Mouse (Mus musculus) liver, adult 2 months (tissue): ENCODE measurements around the gene Crtac1. TPM values are rescaled to one million over a fixed set of nuclear protein-coding genes. Genes with fewer than 3 reads are reported as not detected.

Source experiments
- DNase-seq: peaks from one replicate; pipeline ENCODE4 v3.0.0-alpha.2; 2011; ENCODE audit warnings: low read depth, low spot score; ENCODE audit errors: extremely low read depth
- H3K27ac ChIP-seq: fragments of 200-500 bp; replicated peaks from 2 replicates; pipeline ENCODE4 v1.5.1; 2012; ENCODE audit warnings: low read depth, mild to moderate bottlenecking, control low read depth, inconsistent platforms, low read length; ENCODE audit not compliant: insufficient read depth
- H3K27me3 ChIP-seq: fragments of 200-500 bp; 2 replicates; pipeline ENCODE4 v1.6.1; 2012; ENCODE audit warnings: mild to moderate bottlenecking, moderate library complexity, low read length, inconsistent platforms; ENCODE audit not compliant: control insufficient read depth, insufficient read depth
- H3K36me3 ChIP-seq: fragments of 200-500 bp; 2 replicates; pipeline ENCODE4 v1.6.1; 2012; ENCODE audit warnings: low read length, inconsistent platforms; ENCODE audit not compliant: control insufficient read depth, insufficient read depth
- H3K4me1 ChIP-seq: fragments of 200-500 bp; 2 replicates; pipeline ENCODE4 v1.6.1; 2011; ENCODE audit warnings: low read length; ENCODE audit not compliant: control insufficient read depth, insufficient read depth
- H3K4me3 ChIP-seq: fragments of 200-500 bp; 2 replicates; pipeline ENCODE4 v1.5.1; 2011; ENCODE audit warnings: low read depth, mild to moderate bottlenecking, control low read depth, low read length, moderate library complexity; ENCODE audit not compliant: insufficient read depth
- H3K79me2 ChIP-seq: fragments of 200-500 bp; 2 replicates; pipeline ENCODE4 v1.6.1; 2012; ENCODE audit warnings: inconsistent platforms, mild to moderate bottlenecking, low read length, moderate library complexity; ENCODE audit not compliant: control insufficient read depth, insufficient read depth
- H3K9ac ChIP-seq: fragments of 200-500 bp; 2 replicates; pipeline ENCODE4 v1.6.1; 2012; ENCODE audit warnings: low read depth, mild to moderate bottlenecking, control low read depth, inconsistent platforms, low read length
- CTCF ChIP-seq: fragments of 200-500 bp; IDR thresholded peaks from 2 replicates; pipeline ENCODE4 v1.5.1; 2011; ENCODE audit warnings: low read depth, low read length, control low read depth
- POLR2A ChIP-seq: fragments of 200-500 bp; IDR thresholded peaks from 2 replicates; pipeline ENCODE4 v1.6.1; 2011; ENCODE audit warnings: low read length, control low read depth; ENCODE audit not compliant: insufficient read depth; ENCODE audit errors: extremely low read depth
- WGBS: fragments of 180-500 bp; shearing (Covaris S2); methylation state at CpG from one replicate; pipeline ENCODE4 v1.1.7; 2018; 5-methylcytosine and 5-hydroxymethylcytosine counted together
- polyA plus RNA-seq: library from polyadenylated mRNA; depleted of rRNA; stranded (reverse); fragments of >200 nt; gene quantifications from 2 replicates; pipeline ENCODE4 v1.2.3, GENCODE M21; 2012
- total RNA-seq: library from RNA; depleted of rRNA; stranded (reverse); fragments of >200 nt; gene quantifications from 2 replicates; pipeline ENCODE4 v1.2.3, GENCODE M21; 2014

The Crtac1 gene
- total and polyA plus RNA-seq, 2 experiments = not detected

DNA sequence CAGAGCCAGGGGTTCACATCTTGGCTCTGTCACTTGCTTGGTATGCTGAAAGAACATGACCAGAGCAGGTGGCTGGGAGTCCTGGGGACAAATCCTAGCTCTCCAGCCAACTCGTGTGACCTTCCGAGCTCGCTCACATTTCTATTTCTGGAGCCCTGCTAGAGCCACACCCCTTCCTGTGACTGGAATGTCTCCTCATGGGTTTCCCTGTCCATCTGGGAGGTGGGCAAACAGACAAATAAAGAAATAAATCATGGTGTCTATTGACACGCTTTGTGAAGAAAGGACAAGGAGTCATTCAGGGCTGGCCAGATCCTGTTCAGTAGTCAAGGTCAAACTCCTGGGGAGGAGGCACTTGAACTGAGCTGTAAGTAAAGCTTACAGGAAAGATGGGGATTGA lies 143.2 kb downstream of the Crtac1 start:
- Histone ChIP-seq H3K4me1 (no peaks in the 10 kb centered on the region), H3K9ac (no peak overlapping the region), H3K4me3 (no peak overlapping the region), H3K79me2 (no peaks in the 10 kb centered on the region), H3K27me3 (no peaks in the 10 kb centered on the region; the same call in 1 of the 2 replicates), H3K36me3 (no peaks in the 10 kb centered on the region), H3K27ac (no peak overlapping the region)
- WGBS = 54% methylated on average over 4 of the region's 4 CpGs
- TF ChIP-seq CTCF (no peak), POLR2A (no peak)
- DNase-seq = no peak

GRCm38 (mm10) chr19:42284178-42284577 lies 147.4 kb downstream of the Crtac1 start:
- Histone ChIP-seq H3K27me3 (no peaks in the 10 kb centered on the region), H3K9ac (no peak overlapping the region), H3K36me3 (no peaks in the 10 kb centered on the region), H3K4me1 (no peaks in the 10 kb centered on the region), H3K4me3 (no peak overlapping the region), H3K27ac (no peak overlapping the region), H3K79me2 (no peaks in the 10 kb centered on the region)
- 56% methylated on average over 8 of the region's 8 CpGs for WGBS
- no peak for DNase-seq
- no peak for TF ChIP-seq CTCF
- TF ChIP-seq POLR2A = no peak

GRCm38 (mm10) chr19:42279611-42280010 lies 152.0 kb downstream of the Crtac1 start:
- 57% methylated on average over 3 of the region's 3 CpGs for WGBS
- Histone ChIP-seq H3K79me2 (no peaks in the 10 kb centered on the region), H3K27me3 (no peaks in the 10 kb centered on the region), H3K9ac (no peak overlapping the region), H3K4me1 (no peaks in the 10 kb centered on the region), H3K27ac (no peak overlapping the region), H3K36me3 (no peaks in the 10 kb centered on the region), H3K4me3 (no peak overlapping the region)
- DNase-seq = no peak
- TF ChIP-seq POLR2A (no peak), CTCF (no peak)

- no peaks in the 10 kb centered on the region for H3K36me3 ChIP-seq
- DNase-seq = no peak
- H3K4me3 ChIP-seq = no peak overlapping the region
- no peaks in the 10 kb centered on the region for H3K79me2 ChIP-seq
- H3K4me1 ChIP-seq = no peaks in the 10 kb centered on the region
- no peak overlapping the region for H3K9ac ChIP-seq
- WGBS = 66% methylated on average over 5 of the region's 5 CpGs
- H3K27ac ChIP-seq = no peak overlapping the region
- H3K27me3 ChIP-seq = no peaks in the 10 kb centered on the region
- TF ChIP-seq CTCF (no peak), POLR2A (no peak)
Measured at GRCm38 (mm10) chr19:42278461-42278860, 153.1 kb downstream of the Crtac1 start.

GRCm38 (mm10) chr19:42277288-42277687 lies 154.3 kb downstream of the Crtac1 start:
- no peak overlapping the region for H3K27ac ChIP-seq
- WGBS = 66% methylated on average over 6 of the region's 6 CpGs

GRCm38 (mm10) chr19:42272003-42272963 lies 159.3 kb downstream of the Crtac1 start:
- DNase-seq = peak; percentile 51
- WGBS = 42% methylated on average over 14 of the region's 14 CpGs
- H3K27me3 ChIP-seq = no peaks in the 10 kb centered on the region
- H3K4me3 ChIP-seq = no peak overlapping the region
- H3K27ac ChIP-seq = no peak overlapping the region
- H3K79me2 ChIP-seq = no peaks in the 10 kb centered on the region
- no peak overlapping the region for H3K9ac ChIP-seq
- TF ChIP-seq POLR2A = no peak
- peak; percentile 57 for TF ChIP-seq CTCF
- no peaks in the 10 kb centered on the region for H3K36me3 ChIP-seq
- no peaks in the 10 kb centered on the region for H3K4me1 ChIP-seq

More at GRCm38 (mm10) chr19:42277288-42277687, 154.3 kb downstream of the Crtac1 start:
- Histone ChIP-seq H3K79me2 (no peaks in the 10 kb centered on the region), H3K4me1 (no peaks in the 10 kb centered on the region), H3K27me3 (no peaks in the 10 kb centered on the region), H3K9ac (no peak overlapping the region), H3K36me3 (no peaks in the 10 kb centered on the region), H3K4me3 (no peak overlapping the region)
- TF ChIP-seq CTCF = no peak
- TF ChIP-seq POLR2A = no peak
- no peak for DNase-seq
